Mouse (Mus musculus) neural tube, embryonic 15.5 days (tissue): ENCODE measurements around the gene Hoxb6. TPM values are rescaled to one million over a fixed set of nuclear protein-coding genes. Genes with fewer than 3 reads are reported as not detected.

Experiments
- ATAC-seq: fragments of 200-750 bp; cut with Nextera tagmentation; 2 replicates; pipeline ENCODE4 v1.8.0; 2017; ENCODE audit warnings: mild to moderate bottlenecking, moderate TSS enrichment, moderate library complexity; ENCODE audit not compliant: low FRiP score
- H3K27ac ChIP-seq: fragments of 300-500 bp; sonication (generic); replicated peaks from 2 replicates; pipeline ENCODE4 v1.5.1; 2015; ENCODE audit warnings: mild to moderate bottlenecking, inconsistent platforms
- H3K27me3 ChIP-seq: fragments of 300-500 bp; sonication (generic); replicated peaks from 2 replicates; pipeline ENCODE4 v1.6.1; 2015; ENCODE audit warnings: inconsistent platforms
- H3K36me3 ChIP-seq: fragments of 300-500 bp; sonication (generic); 2 replicates; pipeline ENCODE4 v1.6.1; 2015; ENCODE audit warnings: inconsistent platforms
- H3K4me1 ChIP-seq: fragments of 300-500 bp; sonication (generic); 2 replicates; pipeline ENCODE4 v1.6.1; 2015; ENCODE audit warnings: inconsistent platforms
- H3K4me2 ChIP-seq: fragments of 300-500 bp; sonication (generic); 2 replicates; pipeline ENCODE4 v1.6.1; 2015; ENCODE audit warnings: inconsistent platforms, mild to moderate bottlenecking, moderate library complexity
- H3K4me3 ChIP-seq: fragments of 300-500 bp; sonication (generic); replicated peaks from 2 replicates; pipeline ENCODE4 v1.5.1; 2015; ENCODE audit warnings: mild to moderate bottlenecking, inconsistent platforms
- H3K9ac ChIP-seq: fragments of 300-500 bp; sonication (generic); replicated peaks from 2 replicates; pipeline ENCODE4 v1.6.1; 2015; ENCODE audit warnings: mild to moderate bottlenecking, inconsistent platforms
- H3K9me3 ChIP-seq: fragments of 300-500 bp; sonication (generic); replicated peaks from 2 replicates; pipeline ENCODE4 v1.6.1; 2016; ENCODE audit warnings: inconsistent platforms
- WGBS: fragments of 180-500 bp; shearing (Covaris S2); methylation state at CpG from one replicate; pipeline ENCODE4 v1.1.7; 2015; ENCODE audit warnings: mixed read lengths; 5-methylcytosine and 5-hydroxymethylcytosine counted together
- polyA plus RNA-seq: library from polyadenylated mRNA; unstranded; fragments of >200 nt; fragmentation: Nextera tagmentation; extraction: Ambion mirVana; gene quantifications from 2 replicates; pipeline ENCODE4 v1.2.1, GENCODE M21; 2015

The Hoxb6 gene
- polyA plus RNA-seq, 1 experiment from 2014 or later: 135 TPM

- 15% methylated on average over 10 of the region's 10 CpGs for WGBS
- H3K9me3 ChIP-seq: no peaks in the 10 kb centered on the region
- H3K4me1 ChIP-seq: peaks cover 86% of the 10 kb centered on the region
- peak within 1 kb of the TSS; percentile 60 for H3K4me3 ChIP-seq
- peak within 1 kb of the TSS; percentile 87 for H3K4me2 ChIP-seq
- ATAC-seq: no peak
- no peaks in the 10 kb centered on the region for H3K36me3 ChIP-seq
- peak within 1 kb of the TSS; percentile 78 for H3K9ac ChIP-seq
- peak within 1 kb of the TSS; percentile 99 for H3K27ac ChIP-seq
- no peaks in the 10 kb centered on the region for H3K27me3 ChIP-seq
Observed at GRCm38 (mm10) chr11:96323154-96323553, 30.9 kb downstream of the Hoxb6 start, which contains the start of gene Hoxb3. Gene Hoxb3 (plus strand): TSS chr11:96323326.

- Histone ChIP-seq H3K4me1 (peaks cover 87% of the 10 kb centered on the region), H3K27ac (peak overlapping the region; percentile 99), H3K27me3 (no peaks in the 10 kb centered on the region), H3K9ac (peak overlapping the region; percentile 78), H3K4me3 (peak overlapping the region; percentile 60), H3K9me3 (no peaks in the 10 kb centered on the region), H3K36me3 (no peaks in the 10 kb centered on the region), H3K4me2 (peak overlapping the region; percentile 87)
- ATAC-seq: no peak
- WGBS: 4% methylated on average over 5 of the region's 5 CpGs
Observed at GRCm38 (mm10) chr11:96324125-96324524, 31.8 kb downstream of the Hoxb6 start.

- Histone ChIP-seq H3K4me1 (peaks cover 89% of the 10 kb centered on the region), H3K36me3 (no peaks in the 10 kb centered on the region), H3K9me3 (no peaks in the 10 kb centered on the region), H3K4me3 (peak overlapping the region; percentile 60), H3K4me2 (peak overlapping the region; percentile 87), H3K27me3 (no peaks in the 10 kb centered on the region), H3K9ac (peak overlapping the region; percentile 78), H3K27ac (peak overlapping the region; percentile 99)
- no peak for ATAC-seq
- 6% methylated on average over 8 of the region's 8 CpGs for WGBS
Observed at GRCm38 (mm10) chr11:96324965-96325364, 32.7 kb downstream of the Hoxb6 start.

GRCm38 (mm10) chr11:96325747-96326212 lies 33.5 kb downstream of the Hoxb6 start:
- WGBS: 5% methylated on average over 22 of the region's 22 CpGs
- no peak for ATAC-seq
- peaks cover 92% of the 10 kb centered on the region for H3K4me1 ChIP-seq

GRCm38 (mm10) chr11:96326705-96327104 lies 34.4 kb downstream of the Hoxb6 start:
- Histone ChIP-seq H3K4me2 (peak overlapping the region; percentile 87), H3K27ac (peak overlapping the region; percentile 99), H3K27me3 (no peaks in the 10 kb centered on the region), H3K9ac (peak overlapping the region; percentile 78), H3K4me3 (peak overlapping the region; percentile 60), H3K4me1 (peaks cover 93% of the 10 kb centered on the region), H3K36me3 (no peaks in the 10 kb centered on the region), H3K9me3 (no peaks in the 10 kb centered on the region)
- WGBS: 9% methylated on average over 12 of the region's 12 CpGs
- no peak for ATAC-seq

More at GRCm38 (mm10) chr11:96325747-96326212, 33.5 kb downstream of the Hoxb6 start:
- Histone ChIP-seq H3K4me2 (peak overlapping the region; percentile 87), H3K27me3 (no peaks in the 10 kb centered on the region), H3K27ac (peak overlapping the region; percentile 99), H3K9ac (peak overlapping the region; percentile 78), H3K4me3 (peak overlapping the region; percentile 60), H3K36me3 (no peaks in the 10 kb centered on the region), H3K9me3 (no peaks in the 10 kb centered on the region)

- no peaks in the 10 kb centered on the region for H3K27me3 ChIP-seq
- peak overlapping the region; percentile 78 for H3K9ac ChIP-seq
Observed at GRCm38 (mm10) chr11:96327122-96327521, 34.8 kb downstream of the Hoxb6 start.

GRCm38 (mm10) chr11:96327750-96328149 lies 35.5 kb downstream of the Hoxb6 start:
- no peaks in the 10 kb centered on the region for H3K36me3 ChIP-seq
- H3K4me1 ChIP-seq: peaks cover 93% of the 10 kb centered on the region
- H3K27me3 ChIP-seq: no peaks in the 10 kb centered on the region
- H3K4me2 ChIP-seq: peak overlapping the region; percentile 87
- H3K9ac ChIP-seq: peak overlapping the region; percentile 78
- H3K27ac ChIP-seq: peak overlapping the region; percentile 99
- peak overlapping the region; percentile 60 for H3K4me3 ChIP-seq
- ATAC-seq: peak; percentile 43; the same call in 1 of the 2 replicates
- no peaks in the 10 kb centered on the region for H3K9me3 ChIP-seq
- 5% methylated on average over 5 of the region's 5 CpGs for WGBS

More at GRCm38 (mm10) chr11:96327122-96327521, 34.8 kb downstream of the Hoxb6 start:
- Histone ChIP-seq H3K4me2 (peak overlapping the region; percentile 87), H3K4me1 (peaks cover 93% of the 10 kb centered on the region), H3K36me3 (no peaks in the 10 kb centered on the region), H3K4me3 (peak overlapping the region; percentile 60), H3K9me3 (no peaks in the 10 kb centered on the region), H3K27ac (peak overlapping the region; percentile 99)
- no peak for ATAC-seq
- WGBS: 10% methylated on average over 7 of the region's 7 CpGs

GRCm38 (mm10) chr11:96328605-96329004 lies 36.3 kb downstream of the Hoxb6 start:
- Histone ChIP-seq H3K4me1 (peaks cover 93% of the 10 kb centered on the region), H3K4me2 (peak overlapping the region; percentile 87), H3K9me3 (no peaks in the 10 kb centered on the region), H3K9ac (peak overlapping the region; percentile 78), H3K36me3 (no peaks in the 10 kb centered on the region), H3K27ac (peak overlapping the region; percentile 99), H3K27me3 (no peaks in the 10 kb centered on the region), H3K4me3 (peak overlapping the region; percentile 60)
- WGBS: 6% methylated on average over 8 of the region's 8 CpGs
- ATAC-seq: no peak

GRCm38 (mm10) chr11:96332105-96332504 lies 39.8 kb downstream of the Hoxb6 start:
- H3K9me3 ChIP-seq: no peaks in the 10 kb centered on the region
- peaks cover 95% of the 10 kb centered on the region for H3K4me1 ChIP-seq
- peak overlapping the region; percentile 60 for H3K4me3 ChIP-seq
- 2% methylated on average over 8 of the region's 8 CpGs for WGBS
- no peaks in the 10 kb centered on the region for H3K36me3 ChIP-seq
- no peak for ATAC-seq
- peak overlapping the region; percentile 87 for H3K4me2 ChIP-seq
- H3K27me3 ChIP-seq: no peaks in the 10 kb centered on the region
- H3K9ac ChIP-seq: peak overlapping the region; percentile 78
- peak overlapping the region; percentile 99 for H3K27ac ChIP-seq

GRCm38 (mm10) chr11:96332618-96333032 lies 40.3 kb downstream of the Hoxb6 start:
- Histone ChIP-seq H3K36me3 (no peaks in the 10 kb centered on the region), H3K9me3 (no peaks in the 10 kb centered on the region), H3K27ac (peak overlapping the region; percentile 99), H3K4me2 (peak overlapping the region; percentile 87), H3K9ac (peak overlapping the region; percentile 78), H3K4me1 (peaks cover 95% of the 10 kb centered on the region), H3K27me3 (no peaks in the 10 kb centered on the region), H3K4me3 (peak overlapping the region; percentile 60)
- no peak for ATAC-seq
- WGBS: 2% methylated on average over 35 of the region's 35 CpGs

- peaks cover 97% of the 10 kb centered on the region for H3K4me1 ChIP-seq
- peak overlapping the region; percentile 60 for H3K4me3 ChIP-seq
- H3K9me3 ChIP-seq: no peaks in the 10 kb centered on the region
- H3K36me3 ChIP-seq: no peaks in the 10 kb centered on the region
- WGBS: 5% methylated on average over 17 of the region's 17 CpGs
- H3K27me3 ChIP-seq: no peaks in the 10 kb centered on the region
- peak overlapping the region; percentile 87 for H3K4me2 ChIP-seq
- H3K9ac ChIP-seq: peak overlapping the region; percentile 78
- peak overlapping the region; percentile 99 for H3K27ac ChIP-seq
- peak; percentile 18; the same call in 1 of the 2 replicates for ATAC-seq
Observed at GRCm38 (mm10) chr11:96333241-96334001, 41.1 kb downstream of the Hoxb6 start.

- H3K4me2 ChIP-seq: peak overlapping the region; percentile 87
- peak overlapping the region; percentile 60 for H3K4me3 ChIP-seq
- 6% methylated on average over 2 of the region's 2 CpGs for WGBS
- no peaks in the 10 kb centered on the region for H3K9me3 ChIP-seq
- H3K4me1 ChIP-seq: peaks cover 99% of the 10 kb centered on the region
- peak overlapping the region; percentile 78 for H3K9ac ChIP-seq
- no peaks in the 10 kb centered on the region for H3K27me3 ChIP-seq
- ATAC-seq: no peak
- H3K27ac ChIP-seq: peak overlapping the region; percentile 99
- H3K36me3 ChIP-seq: no peaks in the 10 kb centered on the region
Observed at GRCm38 (mm10) chr11:96334002-96334364, 41.7 kb downstream of the Hoxb6 start.
